Mouse (Mus musculus) embryonic facial prominence, embryonic 12.5 days (tissue): ENCODE measurements around the gene Yju2. TPM values are rescaled to one million over a fixed set of nuclear protein-coding genes. Genes with fewer than 3 reads are reported as not detected.
A peak's percentile ranks its signal among the peaks of the same experiment; 100 is the strongest.

ENCODE experiments used
- ATAC-seq: fragments of 200-750 bp; cut with Nextera tagmentation; 2 replicates; pipeline ENCODE4 v1.8.0; 2017; ENCODE audit not compliant: insufficient number of reproducible peaks, insufficient read depth, low FRiP score, low TSS enrichment
- H3K27ac ChIP-seq: fragments of 300-500 bp; sonication (generic); 2 replicates; pipeline ENCODE4 v1.5.1; 2016; ENCODE audit warnings: mild to moderate bottlenecking
- H3K27me3 ChIP-seq: fragments of 300-500 bp; sonication (generic); 2 replicates; pipeline ENCODE4 v1.6.1; 2016; ENCODE audit warnings: mild to moderate bottlenecking, moderate library complexity
- H3K36me3 ChIP-seq: fragments of 300-500 bp; sonication (generic); 2 replicates; pipeline ENCODE4 v1.6.1; 2016; ENCODE audit warnings: mild to moderate bottlenecking
- H3K4me1 ChIP-seq: fragments of 300-500 bp; sonication (generic); 2 replicates; pipeline ENCODE4 v1.6.1; 2016
- H3K4me2 ChIP-seq: fragments of 300-500 bp; sonication (generic); replicated peaks from 2 replicates; pipeline ENCODE4 v1.6.1; 2016; ENCODE audit warnings: mild to moderate bottlenecking, moderate library complexity
- H3K4me3 ChIP-seq: fragments of 300-500 bp; sonication (generic); 2 replicates; pipeline ENCODE4 v1.5.1; 2016; ENCODE audit warnings: mild to moderate bottlenecking
- H3K9ac ChIP-seq: fragments of 300-500 bp; sonication (generic); 2 replicates; pipeline ENCODE4 v1.6.1; 2016; ENCODE audit warnings: mild to moderate bottlenecking, moderate library complexity
- H3K9me3 ChIP-seq: fragments of 300-500 bp; sonication (generic); 2 replicates; pipeline ENCODE4 v1.6.1; 2016; ENCODE audit warnings: mild to moderate bottlenecking, moderate library complexity
- WGBS: fragments of 180-500 bp; shearing (Covaris S2); methylation state at CpG from one replicate; pipeline ENCODE4 v1.1.7; 2016; 5-methylcytosine and 5-hydroxymethylcytosine counted together
- polyA plus RNA-seq: library from polyadenylated mRNA; unstranded; fragments of >200 nt; fragmentation: Nextera tagmentation; extraction: Ambion mirVana; gene quantifications from 2 replicates; pipeline ENCODE4 v1.2.1, GENCODE M21; 2016

The Yju2 gene
- polyA plus RNA-seq, 1 experiment from 2014 or later: 28.3 TPM

- Histone ChIP-seq H3K27ac (no peak overlapping the region), H3K27me3 (peaks cover 11% of the 10 kb centered on the region), H3K4me1 (peaks cover 5% of the 10 kb centered on the region), H3K9me3 (no peaks in the 10 kb centered on the region), H3K36me3 (no peaks in the 10 kb centered on the region), H3K4me2 (no peak overlapping the region), H3K4me3 (no peak overlapping the region), H3K9ac (no peak overlapping the region)
- ATAC-seq: no peak
These were observed 6.9 kb upstream of the Yju2 start for GRCm38 (mm10) chr17:55952041-55952440.

- Histone ChIP-seq H3K27ac (no peak within 1 kb of the TSS), H3K36me3 (no peaks in the 10 kb centered on the region), H3K9ac (no peak within 1 kb of the TSS), H3K9me3 (no peaks in the 10 kb centered on the region), H3K4me2 (no peak within 1 kb of the TSS), H3K4me3 (no peak within 1 kb of the TSS), H3K27me3 (peaks cover 11% of the 10 kb centered on the region), H3K4me1 (peaks cover 9% of the 10 kb centered on the region)
- no peak for ATAC-seq
- 55% methylated on average over 6 of the region's 6 CpGs for WGBS
These were observed 6.4 kb upstream of the Yju2 start, which contains the start of gene Ebi3 for GRCm38 (mm10) chr17:55952447-55953027. Ebi3 (plus strand) TSS chr17:55952640.

GRCm38 (mm10) chr17:55953751-55954150, 5.1 kb upstream of the Yju2 start:
- WGBS: 78% methylated on average over 6 of the region's 6 CpGs
- no peak overlapping the region for H3K9ac ChIP-seq
- H3K27ac ChIP-seq: no peak overlapping the region
- no peaks in the 10 kb centered on the region for H3K36me3 ChIP-seq
- H3K4me1 ChIP-seq: peaks cover 13% of the 10 kb centered on the region
- no peaks in the 10 kb centered on the region for H3K9me3 ChIP-seq
- no peak for ATAC-seq
- H3K4me2 ChIP-seq: no peak overlapping the region
- H3K4me3 ChIP-seq: no peak overlapping the region
- H3K27me3 ChIP-seq: peaks cover 11% of the 10 kb centered on the region

- H3K4me2 ChIP-seq: no peak overlapping the region
- H3K9ac ChIP-seq: no peak overlapping the region
- H3K4me3 ChIP-seq: no peak overlapping the region
- WGBS: 36% methylated on average over 16 of the region's 16 CpGs
- H3K36me3 ChIP-seq: no peaks in the 10 kb centered on the region
- peaks cover 13% of the 10 kb centered on the region for H3K4me1 ChIP-seq
- no peak for ATAC-seq
- peaks cover 11% of the 10 kb centered on the region for H3K27me3 ChIP-seq
- H3K27ac ChIP-seq: no peak overlapping the region
- H3K9me3 ChIP-seq: no peaks in the 10 kb centered on the region
These were observed 4.7 kb upstream of the Yju2 start for GRCm38 (mm10) chr17:55954229-55954628.

GRCm38 (mm10) chr17:55956129-55956528, 2.8 kb upstream of the Yju2 start:
- Histone ChIP-seq H3K4me3 (peak overlapping the region; percentile 45), H3K4me1 (peaks cover 18% of the 10 kb centered on the region), H3K36me3 (no peaks in the 10 kb centered on the region), H3K9me3 (no peaks in the 10 kb centered on the region), H3K9ac (peak overlapping the region; percentile 47; the same call in 1 of the 2 replicates), H3K4me2 (peak overlapping the region; percentile 61), H3K27ac (no peak overlapping the region), H3K27me3 (peaks cover 11% of the 10 kb centered on the region)
- no peak for ATAC-seq
- under 1% methylated on average over 26 of the region's 26 CpGs for WGBS

- Histone ChIP-seq H3K4me3 (peak overlapping the region; percentile 45), H3K4me1 (peaks cover 18% of the 10 kb centered on the region), H3K9ac (peak overlapping the region; percentile 47; the same call in 1 of the 2 replicates), H3K27me3 (peaks cover 11% of the 10 kb centered on the region), H3K36me3 (no peaks in the 10 kb centered on the region), H3K4me2 (peak overlapping the region; percentile 61), H3K9me3 (no peaks in the 10 kb centered on the region), H3K27ac (no peak overlapping the region)
- 34% methylated on average over 6 of the region's 6 CpGs for WGBS
- no peak for ATAC-seq
These were observed 2.3 kb upstream of the Yju2 start for GRCm38 (mm10) chr17:55956591-55956990.

- peaks cover 18% of the 10 kb centered on the region for H3K4me1 ChIP-seq
- H3K4me2 ChIP-seq: no peak overlapping the region
- no peak for ATAC-seq
- WGBS: 15% methylated on average over 9 of the region's 9 CpGs
- no peaks in the 10 kb centered on the region for H3K9me3 ChIP-seq
- H3K27ac ChIP-seq: no peak overlapping the region; the same call in 1 of the 2 replicates
- peaks cover 11% of the 10 kb centered on the region for H3K27me3 ChIP-seq
- H3K36me3 ChIP-seq: 0 out of 2 replicates have a peak, but pooled peaks cover 6% of the 10 kb centered on the region
- H3K4me3 ChIP-seq: no peak overlapping the region
- no peak overlapping the region for H3K9ac ChIP-seq
These were observed 1.7 kb upstream of the Yju2 start for GRCm38 (mm10) chr17:55957168-55957567.

- Histone ChIP-seq H3K36me3 (peaks cover 11% of the 10 kb centered on the region; the same call in 1 of the 2 replicates), H3K4me2 (peak overlapping the region; percentile 74), H3K4me1 (peaks cover 18% of the 10 kb centered on the region), H3K4me3 (peak overlapping the region; percentile 41), H3K27me3 (peaks cover 11% of the 10 kb centered on the region), H3K9me3 (no peaks in the 10 kb centered on the region), H3K9ac (peak overlapping the region; percentile 58), H3K27ac (peak overlapping the region; percentile 92)
- 78% methylated on average over 13 of the region's 13 CpGs for WGBS
- no peak for ATAC-seq
These were observed 944 bp upstream of the Yju2 start for GRCm38 (mm10) chr17:55957726-55958583.

GRCm38 (mm10) chr17:55958584-55958886, 364 bp upstream of the Yju2 start:
- H3K27ac ChIP-seq: peak overlapping the region; percentile 92
- WGBS: 22% methylated on average over 2 of the region's 2 CpGs
- peak overlapping the region; percentile 58 for H3K9ac ChIP-seq
- peak overlapping the region; percentile 41 for H3K4me3 ChIP-seq
- no peaks in the 10 kb centered on the region for H3K9me3 ChIP-seq
- H3K4me2 ChIP-seq: peak overlapping the region; percentile 74
- peaks cover 21% of the 10 kb centered on the region for H3K4me1 ChIP-seq
- ATAC-seq: no peak
- H3K27me3 ChIP-seq: peaks cover 11% of the 10 kb centered on the region
- peaks cover 17% of the 10 kb centered on the region; the same call in 1 of the 2 replicates for H3K36me3 ChIP-seq

- Histone ChIP-seq H3K4me1 (peaks cover 21% of the 10 kb centered on the region), H3K9ac (0 out of 2 replicates have a peak overlapping the region, but pooled peaks have one; percentile 12), H3K36me3 (peaks cover 24% of the 10 kb centered on the region), H3K4me3 (peak overlapping the region; percentile 41), H3K9me3 (no peaks in the 10 kb centered on the region), H3K27ac (peak overlapping the region; percentile 92), H3K4me2 (peak overlapping the region; percentile 74), H3K27me3 (peaks cover under 1% of the 10 kb centered on the region; the same call in 1 of the 2 replicates)
- ATAC-seq: no peak
- WGBS: 79% methylated on average over 10 of the region's 10 CpGs
These were observed 1.2 kb downstream of the Yju2 start for GRCm38 (mm10) chr17:55959946-55960740.

- no peak overlapping the region for H3K4me2 ChIP-seq
- H3K9me3 ChIP-seq: no peaks in the 10 kb centered on the region
- no peak overlapping the region for H3K4me3 ChIP-seq
- H3K27me3 ChIP-seq: no peaks in the 10 kb centered on the region
- ATAC-seq: no peak
- H3K9ac ChIP-seq: no peak overlapping the region
- H3K36me3 ChIP-seq: peaks cover 28% of the 10 kb centered on the region
- no peak overlapping the region for H3K27ac ChIP-seq
- H3K4me1 ChIP-seq: peaks cover 21% of the 10 kb centered on the region
These were observed 1.9 kb downstream of the Yju2 start for GRCm38 (mm10) chr17:55960791-55961190.
